Mouse (Mus musculus) midbrain, embryonic 10.5 days (tissue): ENCODE measurements at regions not wholly inside any gene's neighbourhood (a gene's known extent, or its start where the extent isn't known, plus 50 kb on each side); places are given as distances from the start of the nearest gene placed in this dataset.

Experiments
- DNase-seq: peaks from one replicate; pipeline ENCODE4 v3.0.0-alpha.2; 2017; ENCODE audit warnings: low spot score
- H3K27ac ChIP-seq: fragments of 300-500 bp; sonication (generic); replicated peaks from 2 replicates; pipeline ENCODE4 v1.5.1; 2016; ENCODE audit warnings: mild to moderate bottlenecking
- H3K27me3 ChIP-seq: fragments of 300-500 bp; sonication (generic); 2 replicates; pipeline ENCODE4 v1.6.1; 2016; ENCODE audit warnings: low read depth, mild to moderate bottlenecking; ENCODE audit not compliant: poor library complexity, severe bottlenecking
- H3K36me3 ChIP-seq: fragments of 300-500 bp; sonication (generic); 2 replicates; pipeline ENCODE4 v1.6.1; 2016; ENCODE audit warnings: mild to moderate bottlenecking, moderate library complexity
- H3K4me1 ChIP-seq: fragments of 300-500 bp; sonication (generic); 2 replicates; pipeline ENCODE4 v1.6.1; 2016
- H3K4me3 ChIP-seq: fragments of 300-500 bp; sonication (generic); 2 replicates; pipeline ENCODE4 v1.5.1; 2016; ENCODE audit warnings: mild to moderate bottlenecking, moderate library complexity
- H3K9me3 ChIP-seq: fragments of 300-500 bp; sonication (generic); replicated peaks from 2 replicates; pipeline ENCODE4 v1.6.1; 2016; ENCODE audit warnings: mild to moderate bottlenecking
- WGBS: fragments of 180-500 bp; shearing (Covaris S2); methylation state at CpG from one replicate; pipeline ENCODE4 v1.1.7; 2016; 5-methylcytosine and 5-hydroxymethylcytosine counted together

GRCm38 (mm10) chr9:62188379-62188778 lies 65.9 kb upstream of the Glce start:
- WGBS = 87% methylated on average over 3 of the region's 3 CpGs
- Histone ChIP-seq H3K27ac (no peak overlapping the region), H3K27me3 (peaks cover 45% of the 10 kb centered on the region), H3K9me3 (no peaks in the 10 kb centered on the region), H3K4me1 (peaks cover 42% of the 10 kb centered on the region), H3K4me3 (no peak overlapping the region), H3K36me3 (no peaks in the 10 kb centered on the region)
- DNase-seq = no peak

- no peaks in the 10 kb centered on the region for H3K36me3 ChIP-seq
- WGBS = 83% methylated on average over 4 of the region's 4 CpGs
- H3K4me3 ChIP-seq = no peak overlapping the region
- H3K4me1 ChIP-seq = peaks cover 33% of the 10 kb centered on the region
- H3K27ac ChIP-seq = no peak overlapping the region
- H3K9me3 ChIP-seq = no peaks in the 10 kb centered on the region
- H3K27me3 ChIP-seq = peaks cover 31% of the 10 kb centered on the region
- DNase-seq = no peak
Observed at GRCm38 (mm10) chr9:62186886-62187285, 64.4 kb upstream of the Glce start.

GRCm38 (mm10) chr9:62185516-62186280 lies 63.2 kb upstream of the Glce start:
- Histone ChIP-seq H3K36me3 (no peaks in the 10 kb centered on the region), H3K27ac (0 out of 2 replicates have a peak overlapping the region, but pooled peaks have one; percentile 13), H3K27me3 (peaks cover 22% of the 10 kb centered on the region; the same call in 1 of the 2 replicates), H3K4me3 (no peak overlapping the region), H3K9me3 (no peaks in the 10 kb centered on the region), H3K4me1 (peaks cover 38% of the 10 kb centered on the region)
- 63% methylated on average over 7 of the region's 7 CpGs for WGBS
- no peak for DNase-seq

DNA sequence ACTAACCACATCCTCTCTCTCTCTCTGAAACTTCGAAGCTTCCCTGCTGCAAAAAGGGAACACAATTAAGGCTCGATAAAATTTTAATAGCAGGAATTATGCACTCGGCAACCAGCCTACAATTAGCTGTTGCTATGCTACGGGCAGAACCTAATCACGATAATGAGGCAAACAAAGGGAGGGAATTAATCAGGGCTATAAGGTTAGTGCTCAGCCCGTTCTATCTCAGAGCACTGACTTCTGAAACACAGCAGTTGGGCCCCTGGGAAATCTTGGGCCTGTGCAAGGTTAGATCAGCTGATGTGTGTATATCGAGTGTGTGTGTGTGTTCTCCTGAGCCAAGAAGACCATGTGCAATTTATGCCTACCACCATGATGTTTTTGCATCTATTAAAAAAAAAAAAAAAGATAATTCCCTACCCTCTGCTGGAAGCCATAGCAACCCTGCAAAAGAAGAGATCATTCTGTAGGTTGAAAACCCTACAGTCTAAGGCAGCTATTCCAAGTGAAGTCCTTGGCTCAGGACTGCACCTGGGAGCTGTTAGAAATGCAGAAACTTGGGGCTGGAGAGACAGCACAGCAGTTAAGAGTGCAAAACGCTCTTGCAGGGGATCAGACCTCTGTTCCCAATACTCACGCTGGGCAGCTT lies 58.9 kb upstream of the Glce start:
- no peak overlapping the region for H3K4me3 ChIP-seq
- WGBS = 59% methylated on average over 9 of the region's 9 CpGs
- no peaks in the 10 kb centered on the region for H3K36me3 ChIP-seq
- 0 out of 2 replicates have a peak, but pooled peaks cover under 1% of the 10 kb centered on the region for H3K27me3 ChIP-seq
- no peaks in the 10 kb centered on the region for H3K9me3 ChIP-seq
- peak overlapping the region; percentile 39; the same call in 1 of the 2 replicates for H3K27ac ChIP-seq
- H3K4me1 ChIP-seq = peaks cover 33% of the 10 kb centered on the region
- no peak for DNase-seq

- 65% methylated on average over 11 of the region's 11 CpGs for WGBS
- Histone ChIP-seq H3K27me3 (no peaks in the 10 kb centered on the region), H3K9me3 (no peaks in the 10 kb centered on the region), H3K4me3 (no peak overlapping the region), H3K4me1 (peaks cover 30% of the 10 kb centered on the region), H3K27ac (peak overlapping the region; percentile 39; the same call in 1 of the 2 replicates), H3K36me3 (no peaks in the 10 kb centered on the region)
- DNase-seq = peak; percentile 33
Observed at GRCm38 (mm10) chr9:62180456-62181181, 58.2 kb upstream of the Glce start.

DNA sequence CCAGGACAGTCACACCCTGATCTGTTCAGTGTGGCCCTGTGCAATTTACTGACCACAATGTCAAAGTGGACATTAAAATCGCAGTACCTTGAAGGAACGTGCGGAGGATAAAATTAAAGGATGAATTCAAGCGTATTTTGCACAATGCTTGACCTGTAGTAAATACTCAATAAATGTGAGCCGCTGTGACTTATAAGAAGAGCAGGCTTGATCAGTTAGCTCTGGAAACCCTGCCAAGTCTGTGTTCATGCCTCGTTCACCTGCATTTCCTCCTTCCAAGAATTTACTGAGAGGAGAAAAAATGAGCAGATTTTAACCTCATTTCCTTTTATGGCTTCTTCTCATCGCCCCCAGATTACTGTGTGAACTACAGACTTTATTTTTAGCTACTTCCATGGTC lies 52.2 kb upstream of the Glce start:
- no peaks in the 10 kb centered on the region for H3K4me1 ChIP-seq
- peaks cover 3% of the 10 kb centered on the region; the same call in 1 of the 2 replicates for H3K9me3 ChIP-seq
- no peaks in the 10 kb centered on the region for H3K27me3 ChIP-seq
- H3K4me3 ChIP-seq = no peak overlapping the region
- 93% methylated on average over 7 of the region's 7 CpGs for WGBS
- no peak overlapping the region for H3K27ac ChIP-seq
- H3K36me3 ChIP-seq = no peaks in the 10 kb centered on the region
- DNase-seq = no peak
